Mouse (Mus musculus) CH12.LX (cell line): ENCODE measurements around the gene Tbc1d16. TPM values are rescaled to one million over a fixed set of nuclear protein-coding genes. Genes with fewer than 3 reads are reported as not detected.

Experiments used
- DNase-seq: peaks from one replicate; pipeline ENCODE4 v3.0.0-alpha.2; 2013; ENCODE audit errors: extremely low read depth
- H3K27ac ChIP-seq: 2 replicates; pipeline ENCODE4 v1.5.1; 2012; ENCODE audit warnings: low read depth, mild to moderate bottlenecking, control low read depth, moderate library complexity; ENCODE audit not compliant: insufficient read depth
- H3K27me3 ChIP-seq: replicated peaks from 2 replicates; pipeline ENCODE3; 2012; ENCODE audit warnings: inconsistent platforms
- H3K36me3 ChIP-seq, 2 experiments: replicated peaks in 1 of 2; 2 replicates each; pipeline versions ENCODE3 to v1.6.1; 2012; ENCODE audit warnings: inconsistent platforms in 1 of 2, low read length in 1 of 2, mild to moderate bottlenecking in 1 of 2, mixed read lengths in 1 of 2, moderate library complexity in 1 of 2; ENCODE audit not compliant: control insufficient read depth in 1 of 2, insufficient read depth in 1 of 2
- H3K4me1 ChIP-seq, 2 experiments: 2 replicates each; pipeline ENCODE4 v1.6.1; 2012; ENCODE audit warnings: inconsistent platforms in 1 of 2, moderate library complexity in 1 of 2; ENCODE audit not compliant: insufficient read depth in 2 of 2, control insufficient read depth in 1 of 2
- H3K4me2 ChIP-seq: 2 replicates; pipeline ENCODE4 v1.6.1; 2012; ENCODE audit warnings: low read depth, mild to moderate bottlenecking, control low read depth; ENCODE audit not compliant: poor library complexity, insufficient read depth, severe bottlenecking
- H3K4me3 ChIP-seq, 3 experiments: fragments of 150-350 bp in 1 of 3; sonication (generic) in 1 of 3; replicated peaks in 1 of 3; 2 replicates each; pipeline versions ENCODE3 to v1.5.1; 2011 to 2012; ENCODE audit warnings: low read depth in 2 of 3, low read length in 2 of 3, mild to moderate bottlenecking in 2 of 3, moderate library complexity in 2 of 3, control low read depth in 1 of 3, improper control_type of control experiment in 1 of 3, inconsistent platforms in 1 of 3, mixed read lengths in 1 of 3; ENCODE audit not compliant: poor library complexity in 1 of 3
- H3K79me2 ChIP-seq: replicated peaks from 2 replicates; pipeline ENCODE4 v1.6.1; 2012; ENCODE audit warnings: mild to moderate bottlenecking, moderate library complexity; ENCODE audit not compliant: control insufficient read depth, poor library complexity, insufficient read depth, severe bottlenecking; ENCODE audit errors: extremely low read depth
- H3K9ac ChIP-seq: 2 replicates; pipeline ENCODE4 v1.6.1; 2012; ENCODE audit warnings: low read depth, mild to moderate bottlenecking, control low read depth, moderate library complexity; ENCODE audit not compliant: insufficient read depth
- H3K9me3 ChIP-seq: replicated peaks from 2 replicates; pipeline ENCODE3; 2012; ENCODE audit warnings: low read length, inconsistent platforms, mixed read lengths
- BHLHE40 ChIP-seq: IDR thresholded peaks from 2 replicates; pipeline ENCODE4 v1.6.1; 2011; ENCODE audit warnings: mild to moderate bottlenecking, low read depth, low read length, improper control_type of control experiment
- CHD2 ChIP-seq: IDR thresholded peaks from 2 replicates; pipeline ENCODE4 v1.6.1; 2011; ENCODE audit warnings: low read length, improper control_type of control experiment
- E2F4 ChIP-seq: IDR thresholded peaks from 2 replicates; pipeline ENCODE4 v1.6.1; 2011; ENCODE audit warnings: low read depth, low read length, improper control_type of control experiment; ENCODE audit not compliant: insufficient replicate concordance
- ELF1 ChIP-seq: IDR thresholded peaks from 2 replicates; pipeline ENCODE4 v1.6.1; 2014; ENCODE audit warnings: low read depth, mild to moderate bottlenecking, inconsistent platforms, low read length, improper control_type of control experiment
- EP300 ChIP-seq: IDR thresholded peaks from 2 replicates; pipeline ENCODE4 v1.6.1; 2011; ENCODE audit warnings: low read length, improper control_type of control experiment
- ETS1 ChIP-seq: conservative IDR thresholded peaks from 2 replicates; pipeline ENCODE4 v1.6.1; 2012; ENCODE audit warnings: low read depth, mild to moderate bottlenecking, inconsistent platforms, low read length, improper control_type of control experiment, moderate library complexity
- GABPA ChIP-seq: IDR thresholded peaks from 2 replicates; pipeline ENCODE4 v1.6.1; 2012; ENCODE audit warnings: low read depth, low read length, improper control_type of control experiment, inconsistent platforms; ENCODE audit not compliant: insufficient replicate concordance
- HCFC1 ChIP-seq: IDR thresholded peaks from 2 replicates; pipeline ENCODE4 v1.6.1; 2012; ENCODE audit warnings: low read depth, mild to moderate bottlenecking, inconsistent platforms, low read length, improper control_type of control experiment
- IRF4 ChIP-seq: IDR thresholded peaks from 2 replicates; pipeline ENCODE4 v1.6.1; 2014; ENCODE audit warnings: low read depth, mild to moderate bottlenecking, inconsistent platforms, low read length, improper control_type of control experiment
- JUN ChIP-seq: IDR thresholded peaks from 2 replicates; pipeline ENCODE4 v1.6.1; 2011; ENCODE audit warnings: low read depth, mild to moderate bottlenecking, low read length, improper control_type of control experiment, moderate library complexity; ENCODE audit not compliant: insufficient read depth
- JUND ChIP-seq: conservative IDR thresholded peaks from 2 replicates; pipeline ENCODE4 v1.6.1; 2011; ENCODE audit warnings: low read depth, low read length, improper control_type of control experiment
- KAT2A ChIP-seq: IDR thresholded peaks from 2 replicates; pipeline ENCODE4 v1.6.1; 2012; ENCODE audit warnings: low read length, improper control_type of control experiment, inconsistent platforms; ENCODE audit not compliant: insufficient replicate concordance
- MAFK ChIP-seq: IDR thresholded peaks from 2 replicates; pipeline ENCODE4 v1.6.1; 2011; ENCODE audit warnings: low read length, improper control_type of control experiment; ENCODE audit not compliant: insufficient replicate concordance
- MAX ChIP-seq: IDR thresholded peaks from 2 replicates; pipeline ENCODE4 v1.6.1; 2011; ENCODE audit warnings: low read length, improper control_type of control experiment
- MAZ ChIP-seq: IDR thresholded peaks from 2 replicates; pipeline ENCODE4 v1.6.1; 2012; ENCODE audit warnings: low read depth, mild to moderate bottlenecking, inconsistent platforms, low read length, improper control_type of control experiment, moderate library complexity
- MXI1 ChIP-seq: IDR thresholded peaks from 2 replicates; pipeline ENCODE4 v1.6.1; 2011; ENCODE audit warnings: mild to moderate bottlenecking, low read depth, low read length, improper control_type of control experiment
- MYC ChIP-seq: IDR thresholded peaks from 2 replicates; pipeline ENCODE4 v1.6.1; 2011; ENCODE audit warnings: low read depth, mild to moderate bottlenecking, improper control_type of control experiment, low read length
- NELFE ChIP-seq: IDR thresholded peaks from 2 replicates; pipeline ENCODE4 v1.6.1; 2011; ENCODE audit warnings: low read depth, low read length, improper control_type of control experiment
- NRF1 ChIP-seq: IDR thresholded peaks from 2 replicates; pipeline ENCODE4 v1.6.1; 2014; ENCODE audit warnings: low read depth, mild to moderate bottlenecking, inconsistent platforms, low read length, improper control_type of control experiment, moderate library complexity
- RAD21 ChIP-seq: IDR thresholded peaks from 2 replicates; pipeline ENCODE4 v1.6.1; 2011; ENCODE audit warnings: low read depth, mild to moderate bottlenecking, low read length, improper control_type of control experiment, moderate library complexity
- SIN3A ChIP-seq: IDR thresholded peaks from 2 replicates; pipeline ENCODE4 v1.6.1; 2012; ENCODE audit warnings: low read length, improper control_type of control experiment, inconsistent platforms
- SMC3 ChIP-seq: IDR thresholded peaks from 2 replicates; pipeline ENCODE4 v1.6.1; 2011; ENCODE audit warnings: low read depth, low read length, improper control_type of control experiment
- TCF12 ChIP-seq: IDR thresholded peaks from 2 replicates; pipeline ENCODE4 v1.6.1; 2014; ENCODE audit warnings: low read depth, mild to moderate bottlenecking, inconsistent platforms, low read length, improper control_type of control experiment
- USF1 ChIP-seq: IDR thresholded peaks from 2 replicates; pipeline ENCODE4 v1.6.1; 2014; ENCODE audit warnings: low read depth, mild to moderate bottlenecking, inconsistent platforms, low read length, improper control_type of control experiment
- USF2 ChIP-seq: conservative IDR thresholded peaks from 2 replicates; pipeline ENCODE4 v1.6.1; 2011; ENCODE audit warnings: low read depth, low read length, improper control_type of control experiment
- ZC3H11A ChIP-seq: IDR thresholded peaks from 2 replicates; pipeline ENCODE4 v1.6.1; 2012; ENCODE audit warnings: low read depth, mild to moderate bottlenecking, inconsistent platforms, low read length, improper control_type of control experiment
- ZKSCAN1 ChIP-seq: IDR thresholded peaks from 2 replicates; pipeline ENCODE4 v1.6.1; 2012; ENCODE audit warnings: low read depth, inconsistent platforms, low read length, improper control_type of control experiment, borderline replicate concordance
- ZMIZ1 ChIP-seq: IDR thresholded peaks from 2 replicates; pipeline ENCODE4 v1.6.1; 2012; ENCODE audit warnings: low read depth, mild to moderate bottlenecking, inconsistent platforms, low read length, improper control_type of control experiment
- ZNF384 ChIP-seq: IDR thresholded peaks from 2 replicates; pipeline ENCODE4 v1.6.1; 2012; ENCODE audit warnings: low read depth, low read length, improper control_type of control experiment, inconsistent platforms
- dilution Hi-C: fragments of 300-500 bp; cut with MboI; formaldehyde crosslinking; loops from 2 replicates; pipeline ENCODE4 v1.14.3; 2020; ENCODE audit warnings: low sequenced_read_pairs; ENCODE audit not compliant: extremely low pct_unique_long_range_greater_than_20kb, extremely low pct_ligation_motif_present
- in situ Hi-C: fragments of 300-500 bp; cut with MboI; formaldehyde crosslinking; loops from 3 replicates; pipeline ENCODE4 v1.14.3; 2019; ENCODE audit warnings: low sequenced_read_pairs, low pct_ligation_motif_present, low pct_unique_long_range_greater_than_20kb, mixed read lengths
- polyA plus RNA-seq: library from polyadenylated mRNA; unstranded; fragments of >175 nt; gene quantifications from 2 replicates; pipeline ENCODE4 v1.2.1, GENCODE M21; 2012; ENCODE audit warnings: low read depth; ENCODE audit not compliant: insufficient read length
- total RNA-seq, 2 experiments: library from RNA; depleted of rRNA; stranded (reverse); fragments of 300-350 nt in 1 of 2; fragments of >200 nt in 1 of 2; gene quantifications; 2 replicates each; pipeline ENCODE4 v1.2.3; 2012 to 2014

Tbc1d16 gene
- total and polyA plus RNA-seq, 3 experiments, result 0.79 to 15.9 (median 2.7) TPM

- no peaks in the 10 kb centered on the region for H3K79me2 ChIP-seq
- H3K36me3 ChIP-seq, result no peaks in the 10 kb centered on the region
- H3K4me2 ChIP-seq, result no peak overlapping the region
- in situ Hi-C loops (no loop called here), dilution Hi-C loops (no loop called here)
- H3K9me3 ChIP-seq, result no peaks in the 10 kb centered on the region
- H3K4me3 ChIP-seq, result no peak overlapping the region
- no peak for DNase-seq
- H3K9ac ChIP-seq, result no peak overlapping the region
- no peak overlapping the region for H3K27ac ChIP-seq
- H3K27me3 ChIP-seq, result no peaks in the 10 kb centered on the region
- H3K4me1 ChIP-seq, result peaks cover 24 to 45% of the 10 kb centered on the region in 2 experiments
- TF ChIP-seq ZKSCAN1 (peak; percentile 70), MAFK (no peak)
Measured at GRCm38 (mm10) chr11:119168851-119169250, 59.4 kb downstream of the Tbc1d16 start.

DNA sequence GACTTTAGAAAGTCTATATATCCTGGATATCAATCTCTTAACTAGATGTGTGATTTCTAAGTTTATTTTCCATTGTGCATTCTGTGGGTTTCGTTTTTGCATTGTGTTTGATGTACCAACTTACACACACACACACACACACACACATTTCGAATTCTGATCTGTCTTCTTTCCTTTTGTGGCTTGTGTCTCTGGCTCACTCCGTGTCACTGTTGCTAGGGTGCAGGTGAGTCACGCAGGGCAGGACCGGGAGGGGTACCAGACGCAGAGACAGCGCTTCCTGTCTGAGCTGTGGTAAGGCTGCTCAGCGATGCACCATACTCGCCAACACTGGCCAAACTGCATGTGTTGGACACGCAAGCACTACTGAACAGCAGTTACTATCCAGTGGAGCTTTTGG, 62.3 kb downstream of the Tbc1d16 start:
- DNase-seq, result peak; percentile 60
- Histone ChIP-seq H3K4me2 (peak overlapping the region; percentile 52), H3K27ac (no peak overlapping the region)

DNA sequence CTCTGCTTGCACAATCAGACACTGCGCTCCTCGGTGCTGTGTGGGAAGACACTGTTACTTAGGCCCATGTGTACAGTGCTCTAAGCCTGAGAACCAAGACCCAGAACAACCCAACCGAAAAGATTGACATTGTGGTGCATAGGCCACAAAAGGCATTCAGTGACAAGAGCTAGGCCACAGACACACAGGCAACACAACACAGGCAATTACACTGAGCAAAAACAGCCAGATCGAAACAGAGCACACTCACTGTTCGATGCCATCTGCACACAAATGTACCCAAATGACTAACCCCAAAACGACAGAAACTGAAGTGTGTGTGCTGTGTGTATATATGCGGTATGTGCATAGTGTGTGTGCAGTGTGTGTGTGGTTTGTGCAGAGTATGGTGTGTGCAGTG, 63.9 kb downstream of the Tbc1d16 start:
- no peaks in the 10 kb centered on the region for H3K27me3 ChIP-seq
- DNase-seq, result no peak
- in situ Hi-C loops, result no loop called here
- TF ChIP-seq MAZ, result no peak
- TF ChIP-seq GABPA, result no peak
- TF ChIP-seq KAT2A, result no peak
- peak; percentile 45; the same call in 1 of the 2 replicates for TF ChIP-seq MAX
- no peak for TF ChIP-seq ZMIZ1
- 0 out of 2 replicates have a peak, but pooled peaks have one; percentile 45 for TF ChIP-seq MYC
- TF ChIP-seq USF2, result no peak
- TF ChIP-seq RAD21, result no peak
- TF ChIP-seq ZC3H11A, result no peak
- TF ChIP-seq IRF4, result peak; percentile 50; the same call in 1 of the 2 replicates
- TF ChIP-seq SMC3, result no peak
- no peak for TF ChIP-seq NELFE
- no peak for TF ChIP-seq ELF1
- no peak for TF ChIP-seq MXI1
- TF ChIP-seq ZNF384, result no peak
- no peak; the same call in 1 of the 2 replicates for TF ChIP-seq ETS1

More for the DNA sequence above, 62.3 kb downstream of the Tbc1d16 start:
- Histone ChIP-seq H3K36me3 (no peaks in the 10 kb centered on the region), H3K79me2 (no peaks in the 10 kb centered on the region), H3K9ac (peak overlapping the region; percentile 6; the same call in 1 of the 2 replicates), H3K9me3 (no peaks in the 10 kb centered on the region), H3K4me3 (no peak overlapping the region), H3K27me3 (no peaks in the 10 kb centered on the region), H3K4me1 (peaks cover 27 to 52% of the 10 kb centered on the region in 2 experiments)
- dilution Hi-C loops, result no loop called here
- in situ Hi-C loops, result no loop called here
- TF ChIP-seq TCF12 (peak; percentile 59; the same call in 1 of the 2 replicates), MAZ (no peak), IRF4 (peak; percentile 74), MYC (0 out of 2 replicates have a peak, but pooled peaks have one; percentile 40), NRF1 (0 out of 2 replicates have a peak, but pooled peaks have one; percentile 18), SMC3 (peak; percentile 18; the same call in 1 of the 2 replicates), SIN3A (peak; percentile 65; the same call in 1 of the 2 replicates), MXI1 (peak; percentile 60), JUN (0 out of 2 replicates have a peak, but pooled peaks have one; percentile 19), EP300 (peak; percentile 61), ELF1 (peak; percentile 67), MAX (peak; percentile 42; the same call in 1 of the 2 replicates), JUND (no peak), HCFC1 (no peak), ETS1 (peak; percentile 61), E2F4 (no peak), BHLHE40 (peak; percentile 73), CHD2 (0 out of 2 replicates have a peak, but pooled peaks have one; percentile 24), ZKSCAN1 (no peak), USF1 (no peak)
- TF ChIP-seq, all 38 proteins: peak for 14

More for the DNA sequence above, 63.9 kb downstream of the Tbc1d16 start:
- H3K4me1 ChIP-seq, result peaks cover 37 to 67% of the 10 kb centered on the region in 2 experiments
- H3K9ac ChIP-seq, result peak overlapping the region; percentile 38
- H3K36me3 ChIP-seq, result no peaks in the 10 kb centered on the region
- peak overlapping the region; percentile 61 for H3K27ac ChIP-seq
- peak overlapping the region in 1 of 3 experiments; percentile 36 for H3K4me3 ChIP-seq
- no peaks in the 10 kb centered on the region for H3K79me2 ChIP-seq
- no peaks in the 10 kb centered on the region for H3K9me3 ChIP-seq
- dilution Hi-C loops, result no loop called here
- peak overlapping the region; percentile 48 for H3K4me2 ChIP-seq
